Mouse (Mus musculus) neural tube, embryonic 14.5 days (tissue): Measurements from ENCODE around the gene Haus7. TPM values are rescaled to one million over a fixed set of nuclear protein-coding genes. Genes with fewer than 3 reads are reported as not detected.

Experiments
- polyA plus RNA-seq: library from polyadenylated mRNA; unstranded; fragments of >200 nt; fragmentation: Nextera tagmentation; extraction: Ambion mirVana; gene quantifications from 2 replicates; pipeline ENCODE4 v1.2.1, GENCODE M21; 2014

Gene Haus7
- polyA plus RNA-seq, 1 experiment from 2014 or later, result 72.1 TPM

Other genes starting within 250 kb of the Haus7 start
- 0.55 TPM in 1 of 2 replicates, not detected in the other for gene Xlr4b, start 244.7 kb downstream of the Haus7 start, polyA plus RNA-seq
- 32.0 and 34.1 TPM in 2 replicates for gene F8a, start 230.8 kb downstream of the Haus7 start, polyA plus RNA-seq
- not detected in 2 replicates for gene Xlr4c, start 215.9 kb downstream of the Haus7 start, polyA plus RNA-seq
- 0.73 TPM in 1 of 2 replicates, not detected in the other for gene Xlr3c, start 193.7 kb downstream of the Haus7 start, polyA plus RNA-seq
- not detected in 2 replicates for gene Xlr5a, start 166.1 kb downstream of the Haus7 start, polyA plus RNA-seq
- not detected in 2 replicates for gene Xlr5c, start 166.1 kb downstream of the Haus7 start, polyA plus RNA-seq
- not detected in 2 replicates for gene Gm45015, start 122.2 kb downstream of the Haus7 start, polyA plus RNA-seq
- 12.9 and 15.3 TPM in 2 replicates for gene Zfp275, start 116.4 kb downstream of the Haus7 start, polyA plus RNA-seq
- not detected in 2 replicates for gene Gm18336, start 60.3 kb downstream of the Haus7 start, polyA plus RNA-seq
- gene Zfp92, start 47.9 kb downstream of the Haus7 start, polyA plus RNA-seq, result 0.94 and 1.3 TPM in 2 replicates
- not detected in 2 replicates for gene Trex2, start 23.7 kb downstream of the Haus7 start, polyA plus RNA-seq
- gene Bgn, start 24.6 kb upstream of the Haus7 start, polyA plus RNA-seq, result 8.3 and 36.2 TPM in 2 replicates
- 5.9 and 9.2 TPM in 2 replicates for gene Atp2b3, start 44.0 kb upstream of the Haus7 start, polyA plus RNA-seq
- gene Dusp9, start 180.4 kb upstream of the Haus7 start, polyA plus RNA-seq, result 0.19 and 0.31 TPM in 2 replicates
- gene Pnck, start 201.1 kb upstream of the Haus7 start, polyA plus RNA-seq, result 142 and 186 TPM in 2 replicates
- gene Slc6a8, start 214.1 kb upstream of the Haus7 start, polyA plus RNA-seq, result 9.7 and 11.6 TPM in 2 replicates